Mouse (Mus musculus) duodenum, adult 2 months (tissue): ENCODE data around the gene Slc39a13. TPM values are rescaled to one million over a fixed set of nuclear protein-coding genes. Genes with fewer than 3 reads are reported as not detected.

Source experiments
- polyA plus RNA-seq: library from polyadenylated mRNA; depleted of rRNA; stranded (reverse); fragments of >200 nt; gene quantifications from 2 replicates; pipeline ENCODE4 v1.2.3, GENCODE M21; 2012; ENCODE audit warnings: low replicate concordance; rRNA removed

Slc39a13 gene
- polyA plus RNA-seq = 15.1 and 26.4 TPM in 2 replicates

DNA sequence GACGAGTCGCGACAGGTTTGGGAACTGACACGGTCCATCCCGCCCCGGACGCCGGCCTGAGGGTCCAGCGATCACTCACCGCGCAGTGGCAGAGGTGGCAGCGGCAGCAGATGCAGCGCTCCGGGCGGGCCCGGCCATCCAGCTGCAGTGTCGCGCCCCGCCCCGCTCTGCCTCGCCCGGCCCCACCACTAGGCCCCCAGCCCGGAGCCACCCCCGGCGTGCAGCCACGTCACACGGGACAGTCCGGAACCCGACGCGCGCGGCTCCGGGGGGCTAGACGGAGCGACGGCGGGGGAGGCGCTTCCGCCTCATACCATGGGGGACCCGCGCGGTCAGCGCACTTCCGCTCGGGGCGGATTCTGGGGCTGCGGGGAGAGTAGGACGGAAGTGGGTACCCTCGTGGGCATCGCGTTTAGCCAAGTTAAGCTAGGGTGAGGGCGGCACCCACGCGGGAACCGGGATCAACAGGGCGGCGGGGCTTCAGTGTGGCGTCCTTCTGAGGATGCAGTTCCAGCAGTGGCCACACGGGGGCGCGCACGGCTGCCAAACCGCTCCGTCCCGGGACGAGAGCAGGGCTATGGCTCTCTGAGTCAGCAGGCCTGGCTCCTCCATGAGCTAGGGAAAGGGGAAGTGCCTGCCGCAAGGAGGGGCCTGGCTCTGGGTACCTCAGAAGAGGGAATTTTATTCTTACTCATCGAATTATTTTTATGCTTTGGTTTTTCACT is at the start of gene Slc39a13:
Gene Slc39a13 (minus strand): TSS at position 342 of the 725 bp plus-strand sequence.

DNA sequence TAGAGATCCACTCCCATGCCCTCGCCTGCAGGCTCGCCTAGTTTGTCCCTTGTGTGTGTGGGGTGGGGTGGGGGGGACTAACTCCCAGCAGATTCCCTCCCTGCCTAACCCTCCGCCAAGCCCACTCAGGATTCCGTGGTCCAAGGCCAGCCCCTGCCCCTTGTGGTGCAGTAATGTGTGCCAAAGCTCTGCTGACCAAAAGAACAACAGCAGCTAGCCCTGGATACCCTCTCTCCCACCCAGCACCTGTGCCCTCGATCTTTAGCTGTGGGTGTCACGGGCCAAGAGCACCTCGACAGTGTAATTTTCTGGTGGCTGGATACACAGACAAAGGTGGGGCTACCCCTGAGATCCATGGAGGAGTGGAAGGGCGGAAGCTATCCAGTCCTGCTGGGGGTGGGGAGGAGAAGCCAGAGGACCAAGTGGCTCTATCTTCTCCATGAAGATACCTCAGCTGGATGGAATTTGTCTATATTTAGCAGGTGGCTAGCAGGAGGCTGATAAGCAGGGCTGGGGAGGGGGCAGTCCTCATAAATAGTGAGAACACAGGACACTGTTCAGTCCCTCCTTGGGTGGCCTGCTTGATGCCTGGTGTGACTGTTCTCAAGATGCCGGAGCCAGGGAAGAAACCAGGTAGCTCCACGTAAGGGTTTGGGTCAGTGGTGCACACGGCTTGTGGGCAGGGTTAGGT is 47.5 kb upstream of the Slc39a13 start, which contains the start of gene Mybpc3:
Gene Mybpc3 (plus strand): TSS at position 560 of the 691 bp plus-strand sequence.

GRCm38 (mm10) chr2:91081775-91082695 is 11.8 kb upstream of the Slc39a13 start, which contains the start of gene Spi1:
Gene Spi1 (plus strand): TSS chr2:91082390.

DNA sequence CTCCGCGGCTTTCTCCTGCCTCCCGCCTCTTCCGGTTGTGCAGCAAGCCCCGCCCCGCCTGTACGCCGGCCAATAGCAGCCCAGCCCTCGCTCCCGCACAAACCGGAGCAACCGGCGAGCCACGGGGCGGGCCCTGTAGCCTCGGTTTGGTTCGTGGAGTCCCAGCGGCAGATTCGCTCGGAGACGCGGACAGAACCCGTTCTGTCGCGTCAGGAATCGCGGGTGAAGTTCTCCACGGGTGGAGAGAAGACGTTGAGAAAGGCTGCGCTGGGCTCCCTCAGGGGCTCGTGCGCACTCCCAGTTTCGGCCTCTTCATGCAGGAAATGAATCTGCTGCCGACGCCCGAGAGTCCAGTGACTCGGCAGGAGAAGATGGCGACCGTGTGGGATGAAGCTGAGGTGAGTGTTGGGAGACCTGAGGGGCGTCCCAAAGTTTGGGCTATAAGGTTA is 16.3 kb downstream of the Slc39a13 start, which contains the start of gene Psmc3:
Gene Psmc3 (plus strand): TSS at position 76 of the 449 bp plus-strand sequence.

GRCm38 (mm10) chr2:91035385-91035784 is 34.8 kb downstream of the Slc39a13 start, which contains the start of gene Rapsn:
Gene Rapsn (plus strand): TSS chr2:91035620.

Other genes with a start within 250 kb of the Slc39a13 start
- 60.2 and 60.7 TPM in 2 replicates for gene Mtch2, start 223.3 kb downstream of the Slc39a13 start, polyA plus RNA-seq
- gene C1qtnf4, start 184.6 kb downstream of the Slc39a13 start, polyA plus RNA-seq = 9.0 and 9.7 TPM in 2 replicates
- gene Kbtbd4, start 165.7 kb downstream of the Slc39a13 start, polyA plus RNA-seq = 5.6 and 6.4 TPM in 2 replicates
- gene Ndufs3, start 165.6 kb downstream of the Slc39a13 start, polyA plus RNA-seq = 103 and 129 TPM in 2 replicates
- 12.2 and 15.3 TPM in 2 replicates for gene Celf1, start 130.0 kb downstream of the Slc39a13 start, polyA plus RNA-seq
- 0.22 and 0.34 TPM in 2 replicates for gene Rapsn, start 34.8 kb downstream of the Slc39a13 start, polyA plus RNA-seq
- gene Psmc3, start 16.4 kb downstream of the Slc39a13 start, polyA plus RNA-seq = 27.3 and 43.1 TPM in 2 replicates
- gene Spi1, start 12.0 kb upstream of the Slc39a13 start, polyA plus RNA-seq = 20.7 and 38.0 TPM in 2 replicates
- not detected in 2 replicates for gene Mybpc3, start 47.7 kb upstream of the Slc39a13 start, polyA plus RNA-seq
- 7.0 and 7.2 TPM in 2 replicates for gene Madd, start 113.4 kb upstream of the Slc39a13 start, polyA plus RNA-seq
- gene Nr1h3, start 132.4 kb upstream of the Slc39a13 start, polyA plus RNA-seq = 59.0 and 155 TPM in 2 replicates
- gene Acp2, start 132.5 kb upstream of the Slc39a13 start, polyA plus RNA-seq = 19.6 and 21.0 TPM in 2 replicates
- 2.7 and 7.5 TPM in 2 replicates for gene Ddb2, start 166.6 kb upstream of the Slc39a13 start, polyA plus RNA-seq
- 2.4 and 8.0 TPM in 2 replicates for gene Pacsin3, start 185.5 kb upstream of the Slc39a13 start, polyA plus RNA-seq
- gene Arfgap2, start 194.6 kb upstream of the Slc39a13 start, polyA plus RNA-seq = 30.1 and 30.7 TPM in 2 replicates